Mouse (Mus musculus): ENCODE data around the gene Dnph1. TPM values are rescaled to one million over a fixed set of nuclear protein-coding genes. Genes with fewer than 3 reads are reported as not detected.
A peak's percentile ranks its signal among the peaks of the same experiment; 100 is the strongest.

Gene Dnph1
- polyA plus RNA-seq, 1 experiment, result 68.0 TPM

DNA sequence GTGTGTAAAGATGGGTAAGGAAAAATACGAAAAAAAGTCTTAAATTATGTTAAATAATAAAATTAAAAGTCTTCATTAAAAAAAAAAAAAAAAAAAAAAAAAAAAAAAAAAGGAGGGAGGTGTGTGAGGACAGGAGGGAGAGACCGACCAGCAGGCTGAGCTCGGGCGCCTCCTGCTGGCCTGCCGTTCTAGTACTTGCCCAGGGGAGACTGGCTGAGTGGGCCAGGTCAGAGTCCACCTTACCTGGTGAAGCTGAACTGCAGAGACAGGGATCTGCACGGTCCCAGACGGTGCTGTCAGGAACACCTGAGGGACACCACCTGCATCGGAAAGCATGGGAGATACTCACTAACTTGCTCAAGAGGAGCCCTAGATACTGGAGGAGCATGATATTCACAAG lies 52.7 kb downstream of the Dnph1 start:
- Histone ChIP-seq H3K36me3 (ENCODE audit: control insufficient read depth, insufficient read depth) (peaks cover 42% of the 10 kb centered on the region), H3K79me3 (ENCODE audit: low read depth) (peaks cover 17% of the 10 kb centered on the region), H3K79me2 (ENCODE audit: control insufficient read depth, insufficient read depth) (peaks cover 39% of the 10 kb centered on the region), H3K4me3 (ENCODE audit: insufficient read depth, poor library complexity, severe bottlenecking) (no peak overlapping the region), H3K27me3 (ENCODE audit: control insufficient read depth, insufficient read depth, insufficient read length) (no peaks in the 10 kb centered on the region), H3ac (ENCODE audit: control insufficient read depth, insufficient read length, low read depth) (no peak overlapping the region)
- TF ChIP-seq CTCF (IDR thresholded peaks at IDR 0.05; ENCODE audit: control insufficient read depth, insufficient read depth, insufficient read length) (peak; percentile 54), MYOG (IDR thresholded peaks at IDR 0.05; ENCODE audit: control insufficient read depth, extremely low read depth, insufficient read length) (no peak)

Other genes starting within 250 kb of the Dnph1 start
- 125 TPM for gene Polr1c, start 248.7 kb upstream of the Dnph1 start, polyA plus RNA-seq (2012; fragmentation: generic; extraction: Trizol)
- gene Yipf3, start 248.6 kb upstream of the Dnph1 start, polyA plus RNA-seq (2012; fragmentation: generic; extraction: Trizol), result 78.3 TPM
- gene Lrrc73, start 243.2 kb upstream of the Dnph1 start, polyA plus RNA-seq (2012; fragmentation: generic; extraction: Trizol), result 5.3 TPM
- 79.3 TPM for gene Tjap1, start 213.7 kb upstream of the Dnph1 start, polyA plus RNA-seq (2012; fragmentation: generic; extraction: Trizol)
- 14.7 TPM for gene Dlk2, start 199.3 kb upstream of the Dnph1 start, polyA plus RNA-seq (2012; fragmentation: generic; extraction: Trizol)
- gene Abcc10, start 168.4 kb upstream of the Dnph1 start, polyA plus RNA-seq (2012; fragmentation: generic; extraction: Trizol), result 4.0 TPM
- gene Zfp318, start 113.0 kb upstream of the Dnph1 start, polyA plus RNA-seq (2012; fragmentation: generic; extraction: Trizol), result 3.4 TPM
- gene Crip3, start 67.8 kb upstream of the Dnph1 start, polyA plus RNA-seq (2012; fragmentation: generic; extraction: Trizol), result not detected
- gene Slc22a7, start 58.3 kb upstream of the Dnph1 start, polyA plus RNA-seq (2012; fragmentation: generic; extraction: Trizol), result not detected
- gene Ttbk1, start 9.0 kb upstream of the Dnph1 start, polyA plus RNA-seq (2012; fragmentation: generic; extraction: Trizol), result 0.01 TPM
- 0.60 TPM for gene Cul9, start 49.7 kb downstream of the Dnph1 start, polyA plus RNA-seq (2012; fragmentation: generic; extraction: Trizol)
- 101 TPM for gene Srf, start 59.5 kb downstream of the Dnph1 start, polyA plus RNA-seq (2012; fragmentation: generic; extraction: Trizol)
- 26.1 TPM for gene Ptk7, start 132.8 kb downstream of the Dnph1 start, polyA plus RNA-seq (2012; fragmentation: generic; extraction: Trizol)
- 7.8 TPM for gene Klc4, start 149.3 kb downstream of the Dnph1 start, polyA plus RNA-seq (2012; fragmentation: generic; extraction: Trizol)
- 151 TPM for gene Mrpl2, start 149.5 kb downstream of the Dnph1 start, polyA plus RNA-seq (2012; fragmentation: generic; extraction: Trizol)
- 49.4 TPM for gene Cul7, start 153.6 kb downstream of the Dnph1 start, polyA plus RNA-seq (2012; fragmentation: generic; extraction: Trizol)
- gene Rrp36, start 177.6 kb downstream of the Dnph1 start, polyA plus RNA-seq (2012; fragmentation: generic; extraction: Trizol), result 45.8 TPM
- 141 TPM for gene Mea1, start 182.1 kb downstream of the Dnph1 start, polyA plus RNA-seq (2012; fragmentation: generic; extraction: Trizol)
- 58.6 TPM for gene Klhdc3, start 184.2 kb downstream of the Dnph1 start, polyA plus RNA-seq (2012; fragmentation: generic; extraction: Trizol)
- gene Ppp2r5d, start 208.4 kb downstream of the Dnph1 start, polyA plus RNA-seq (2012; fragmentation: generic; extraction: Trizol), result 99.5 TPM
- 24.7 TPM for gene Pex6, start 214.8 kb downstream of the Dnph1 start, polyA plus RNA-seq (2012; fragmentation: generic; extraction: Trizol)
- gene Gnmt, start 232.5 kb downstream of the Dnph1 start, polyA plus RNA-seq (2012; fragmentation: generic; extraction: Trizol), result 0.08 TPM

Data from C2C12 (cell line).